Comparison of ENCODE assay signal across 9 mouse cellular contexts in genomic region chr9:57220356-57220755, GRCm38 (mm10). TPM values are rescaled to one million over a fixed set of nuclear protein-coding genes. Genes with fewer than 3 reads are reported as not detected.
DNase-seq lines count a peak whose midpoint lies in the region; ATAC-seq and TF ChIP-seq lines count a peak whose summit lies in the region.
"Had no signal": no experiment of that assay in that cellular context is flagged by ENCODE, and none has a peak within 500 bp of the region (broad histone marks: within the 10 kb centered on the region; RNA-seq: fewer than 3 reads in every experiment).

No protein-coding gene starts in this region.

- H3K9ac ChIP-seq in forebrain, postnatal 0 days, result no peak overlapping the region
- H3K9ac ChIP-seq in forebrain, embryonic 12.5 days, result no peak overlapping the region
- no peak overlapping the region for H3K9ac ChIP-seq in midbrain, postnatal 0 days (replicated peaks; ENCODE audit: low read length, poor library complexity, severe bottlenecking)

- no peak for ATAC-seq in forebrain, postnatal 0 days
- ATAC-seq in forebrain, embryonic 12.5 days (ENCODE audit: low FRiP score), result no peak
- ATAC-seq in common myeloid progenitor, adult 5-6 weeks (replicated peaks; ENCODE audit: low read depth, poor library complexity, severe bottlenecking), result peak; percentile 32; the same call in 1 of the 2 replicates
- ATAC-seq in midbrain, postnatal 0 days (ENCODE audit: low FRiP score), result no peak

- no peaks in the 10 kb centered on the region for H3K27me3 ChIP-seq in forebrain, postnatal 0 days (ENCODE audit: insufficient read depth, low read length)
- no peaks in the 10 kb centered on the region for H3K27me3 ChIP-seq in forebrain, embryonic 12.5 days
- no peaks in the 10 kb centered on the region for H3K27me3 ChIP-seq in testis, adult 2 months (ENCODE audit: control insufficient read depth, insufficient read depth, low read length)
- H3K27me3 ChIP-seq in midbrain, postnatal 0 days (ENCODE audit: insufficient read depth, low read length), result no peaks in the 10 kb centered on the region

- no peak overlapping the region for H3K4me2 ChIP-seq in forebrain, postnatal 0 days (ENCODE audit: low read depth)
- H3K4me2 ChIP-seq in forebrain, embryonic 12.5 days, result no peak overlapping the region
- H3K4me2 ChIP-seq in midbrain, postnatal 0 days (ENCODE audit: low read depth, low read length, poor library complexity, severe bottlenecking), result no peak overlapping the region

- peak; percentile 82 for TF ChIP-seq CTCF in forebrain, postnatal 0 days (IDR thresholded peaks at IDR 0.05; ENCODE audit: low read depth)
- peak; percentile 33; the same call in 1 of the 2 replicates for TF ChIP-seq CTCF in testis, adult 2 months (IDR thresholded peaks at IDR 0.05; ENCODE audit: control insufficient read depth, insufficient read depth, insufficient replicate concordance, low read depth, low read length)
- TF ChIP-seq CTCF in midbrain, postnatal 0 days (IDR thresholded peaks at IDR 0.05), result peak; percentile 83

- peak; percentile 65 for DNase-seq in forebrain, postnatal 0 days
- no peak for DNase-seq in testis, postnatal 14 days (ENCODE audit: low spot score)
- DNase-seq in kidney, postnatal 4 days, result peak; percentile 68 to 69
- peak; percentile 69 for DNase-seq in midbrain, postnatal 0 days (ENCODE audit: low spot score)
- no peak for DNase-seq in gastrocnemius, postnatal 14 days

- no peak overlapping the region for H3K4me3 ChIP-seq in forebrain, postnatal 0 days (ENCODE audit: low read depth, low read length)
- H3K4me3 ChIP-seq in forebrain, embryonic 12.5 days (replicated peaks), result no peak overlapping the region
- H3K4me3 ChIP-seq in testis, adult 2 months (ENCODE audit: control insufficient read depth, low read depth, low read length), result no peak overlapping the region
- no peak overlapping the region for H3K4me3 ChIP-seq in midbrain, postnatal 0 days (ENCODE audit: low read depth, low read length)

- H3K9me3 ChIP-seq in forebrain, postnatal 0 days (ENCODE audit: low read length), result no peaks in the 10 kb centered on the region
- no peaks in the 10 kb centered on the region for H3K9me3 ChIP-seq in forebrain, embryonic 12.5 days
- no peaks in the 10 kb centered on the region for H3K9me3 ChIP-seq in midbrain, postnatal 0 days (ENCODE audit: low read length)

- no peaks in the 10 kb centered on the region for H3K4me1 ChIP-seq in forebrain, postnatal 0 days (ENCODE audit: insufficient read depth)
- no peaks in the 10 kb centered on the region for H3K4me1 ChIP-seq in forebrain, embryonic 12.5 days
- H3K4me1 ChIP-seq in testis, adult 2 months (ENCODE audit: control insufficient read depth, insufficient read depth, low read length), result peaks cover 2% of the 10 kb centered on the region; the same call in 1 of the 2 replicates
- H3K4me1 ChIP-seq in midbrain, postnatal 0 days (ENCODE audit: insufficient read depth, low read length), result no peaks in the 10 kb centered on the region

- 23% methylated on average over 6 of the region's 6 CpGs for WGBS in forebrain, postnatal 0 days
- WGBS in forebrain, embryonic 12.5 days, result 23% methylated on average over 6 of the region's 6 CpGs
- 25% methylated on average over 6 of the region's 6 CpGs for WGBS in midbrain, postnatal 0 days

- no peaks in the 10 kb centered on the region for H3K36me3 ChIP-seq in forebrain, postnatal 0 days (ENCODE audit: insufficient read depth)
- no peaks in the 10 kb centered on the region for H3K36me3 ChIP-seq in forebrain, embryonic 12.5 days (replicated peaks)
- no peaks in the 10 kb centered on the region for H3K36me3 ChIP-seq in testis, adult 2 months (ENCODE audit: control insufficient read depth, insufficient read depth, low read length)
- H3K36me3 ChIP-seq in midbrain, postnatal 0 days (ENCODE audit: insufficient read depth, low read length), result no peaks in the 10 kb centered on the region

- intact Hi-C loops in gastrocnemius, postnatal 14 days (cut with DNase I; ENCODE audit: low total_unique reads), result no loop called here

- TF ChIP-seq POLR2A in testis, adult 2 months (IDR thresholded peaks at IDR 0.05; ENCODE audit: control insufficient read depth, low read depth, low read length), result no peak

- no peak overlapping the region for H3K27ac ChIP-seq in forebrain, postnatal 0 days (ENCODE audit: low read depth, low read length)
- H3K27ac ChIP-seq in forebrain, embryonic 12.5 days, result no peak overlapping the region
- no peak overlapping the region for H3K27ac ChIP-seq in testis, adult 2 months (ENCODE audit: control insufficient read depth, insufficient read depth, low read depth, low read length)
- no peak overlapping the region for H3K27ac ChIP-seq in midbrain, postnatal 0 days (ENCODE audit: low read depth, low read length)

RNA-seq across cellular contexts. Expression of gene Trcg1, which starts 16.0 kb away (rescaled TPM):
- total RNA-seq in forebrain, postnatal 0 days (2014; rRNA removed), result not detected in 2 replicates
- not detected in 2 replicates for polyA plus RNA-seq in forebrain, postnatal 0 days (2015; fragmentation: Nextera tagmentation; extraction: Ambion mirVana)
- 0.06 TPM in 1 of 2 replicates, not detected in the other for polyA plus RNA-seq in forebrain, embryonic 12.5 days (2016; fragmentation: Nextera tagmentation; extraction: Ambion mirVana)
- 0.11 and 0.20 TPM in 2 replicates for polyA plus RNA-seq in testis, adult 2 months (2012; rRNA removed)
- total RNA-seq in common myeloid progenitor, adult 5-6 weeks (2017), result not detected in 2 replicates
- not detected in 2 replicates for total RNA-seq in midbrain, postnatal 0 days (2014; rRNA removed)
- not detected in 2 replicates for polyA plus RNA-seq in midbrain, postnatal 0 days (2015; fragmentation: Nextera tagmentation; extraction: Ambion mirVana)
- not detected for total RNA-seq in gastrocnemius, postnatal 14 days (2021)
- total RNA-seq: layer of hippocampus, adult 8-10 months had no signal

RNA-seq across cellular contexts. Expression of gene 1700017B05Rik, which starts 42.1 kb away (rescaled TPM):
- 3.5 and 8.5 TPM in 2 replicates for total RNA-seq in forebrain, postnatal 0 days (2014; rRNA removed)
- polyA plus RNA-seq in forebrain, postnatal 0 days (2015; fragmentation: Nextera tagmentation; extraction: Ambion mirVana), result 3.6 and 6.7 TPM in 2 replicates
- 9.1 and 11.7 TPM in 2 replicates for polyA plus RNA-seq in forebrain, embryonic 12.5 days (2016; fragmentation: Nextera tagmentation; extraction: Ambion mirVana)
- polyA plus RNA-seq in testis, adult 2 months (2012; rRNA removed), result 87.2 and 99.0 TPM in 2 replicates
- 19.6 and 31.9 TPM in 2 replicates for total RNA-seq in common myeloid progenitor, adult 5-6 weeks (2017)
- total RNA-seq in midbrain, postnatal 0 days (2014; rRNA removed), result 10.9 and 13.0 TPM in 2 replicates
- polyA plus RNA-seq in midbrain, postnatal 0 days (2015; fragmentation: Nextera tagmentation; extraction: Ambion mirVana), result 4.5 and 5.0 TPM in 2 replicates
- 1 to 10 TPM; 6.4 to 7.3 TPM for total RNA-seq in gastrocnemius, postnatal 14 days (2021)

Comparison
In these comparisons a context has a peak if more than half of its experiments do, and no peak if none do; other contexts are left out.
1. DNase-seq: peak in forebrain, postnatal 0 days (single experiment), kidney, postnatal 4 days (2 of 2) and midbrain, postnatal 0 days (single experiment); none in testis, postnatal 14 days (single experiment) and gastrocnemius, postnatal 14 days (single experiment).
2. CTCF ChIP-seq: peak in every context shown above with its lines; median percentile 83 in midbrain, postnatal 0 days; 82 in forebrain, postnatal 0 days; 33 in testis, adult 2 months.